Mouse (Mus musculus): ENCODE measurements around the gene Tlr5.

- no peak for TF ChIP-seq CTCF (IDR thresholded peaks at IDR 0.05; ENCODE audit: extremely low read depth, insufficient read depth, insufficient read length, insufficient replicate concordance)
- no peak for TF ChIP-seq POLR2A (IDR thresholded peaks at IDR 0.05; ENCODE audit: low read depth, low read length)
Measured at GRCm38 (mm10) chr1:182957826-182958544, 3.4 kb downstream of the Tlr5 start.
